Mouse (Mus musculus) bone marrow, adult 2 months (tissue): ENCODE measurements around the gene Prl8a8. TPM values are rescaled to one million over a fixed set of nuclear protein-coding genes. Genes with fewer than 3 reads are reported as not detected.

Experiments used
- H3K27ac ChIP-seq: fragments of 200-500 bp; 2 replicates; pipeline ENCODE4 v1.5.1; 2012; ENCODE audit warnings: low read depth, mild to moderate bottlenecking, control low read depth, inconsistent platforms, low read length; ENCODE audit not compliant: control insufficient read depth, poor library complexity, insufficient read depth
- H3K4me1 ChIP-seq: fragments of 200-500 bp; 2 replicates; pipeline ENCODE4 v1.6.1; 2011; ENCODE audit warnings: low read length; ENCODE audit not compliant: control insufficient read depth, insufficient read depth
- H3K4me3 ChIP-seq: fragments of 200-500 bp; replicated peaks from 2 replicates; pipeline ENCODE3; 2011; ENCODE audit warnings: mild to moderate bottlenecking, low read depth, low read length, control low read depth; ENCODE audit not compliant: control insufficient read depth
- CTCF ChIP-seq: fragments of 200-500 bp; IDR thresholded peaks from 2 replicates; pipeline ENCODE4 v1.5.1; 2011; ENCODE audit warnings: low read length, control low read depth; ENCODE audit not compliant: control insufficient read depth, insufficient read depth
- POLR2A ChIP-seq: fragments of 200-500 bp; IDR thresholded peaks from 2 replicates; pipeline ENCODE4 v1.6.1; 2011; ENCODE audit warnings: low read depth, mild to moderate bottlenecking, control low read depth, low read length, borderline replicate concordance; ENCODE audit not compliant: control insufficient read depth
- WGBS: fragments of 180-500 bp; shearing (Covaris S2); methylation state at CpG from one replicate; pipeline ENCODE4 v1.1.7; 2018; 5-methylcytosine and 5-hydroxymethylcytosine counted together
- polyA plus RNA-seq: library from polyadenylated mRNA; stranded (reverse); fragments of >200 nt; gene quantifications from 2 replicates; pipeline ENCODE4 v1.2.4, GENCODE M21; 2011; ENCODE audit warnings: low replicate concordance; ENCODE audit not compliant: missing spikeins, insufficient read depth, insufficient read length

Gene Prl8a8
- polyA plus RNA-seq, result not detected in 2 replicates

- TF ChIP-seq CTCF (no peak), POLR2A (no peak)
- 77% methylated on average over 4 of the region's 4 CpGs for WGBS
Measured at GRCm38 (mm10) chr13:27513117-27513516, at the start of gene Prl8a8. Gene Prl8a8, minus strand, starts transcription at chr13:27513217.

GRCm38 (mm10) chr13:27553336-27553735 lies 40.3 kb upstream of the Prl8a8 start:
- H3K27ac ChIP-seq, result no peak overlapping the region
- H3K4me3 ChIP-seq, result no peak overlapping the region
- TF ChIP-seq POLR2A, result no peak
- no peak for TF ChIP-seq CTCF
- H3K4me1 ChIP-seq, result no peaks in the 10 kb centered on the region

More at GRCm38 (mm10) chr13:27513117-27513516, at the start of gene Prl8a8:
- Histone ChIP-seq H3K4me3 (no peak within 1 kb of the TSS), H3K27ac (no peak within 1 kb of the TSS), H3K4me1 (no peaks in the 10 kb centered on the region)

DNA sequence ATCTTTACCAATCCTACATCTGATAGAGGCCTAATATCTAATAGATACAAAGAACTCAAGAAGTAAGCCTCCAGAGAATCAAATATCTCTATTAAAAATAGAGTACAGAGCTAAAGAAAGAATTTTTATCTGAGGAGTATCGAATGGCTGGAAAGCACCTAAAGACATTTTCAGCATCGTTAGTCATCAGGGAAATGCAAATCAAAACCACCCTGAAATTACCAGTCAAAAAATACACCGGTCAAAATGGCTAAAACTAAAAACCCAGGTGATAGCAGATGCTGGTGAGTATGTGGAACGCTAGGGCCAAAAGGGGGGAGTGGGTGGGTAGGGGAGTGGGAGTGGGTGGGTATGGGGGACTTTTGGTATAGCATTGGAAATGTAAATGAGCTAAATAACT lies 10.1 kb upstream of the Prl8a8 start:
- 72% methylated on average over 4 of the region's 4 CpGs for WGBS
- Histone ChIP-seq H3K4me1 (no peaks in the 10 kb centered on the region), H3K4me3 (no peak overlapping the region), H3K27ac (no peak overlapping the region)
- TF ChIP-seq CTCF, result no peak
- TF ChIP-seq POLR2A, result no peak

- Histone ChIP-seq H3K4me1 (no peaks in the 10 kb centered on the region), H3K27ac (no peak overlapping the region), H3K4me3 (no peak overlapping the region)
- whole genome bisulfite sequencing, result 86% methylated on average over 1 of the region's 1 CpGs
- no peak for TF ChIP-seq CTCF
- no peak for TF ChIP-seq POLR2A
Measured at GRCm38 (mm10) chr13:27507645-27508044, 5.4 kb downstream of the Prl8a8 start.

Other genes with a start within 250 kb of the Prl8a8 start
- gene Prl6a1, start 200.6 kb downstream of the Prl8a8 start, polyA plus RNA-seq, result not detected in 2 replicates
- gene Prl8a2, start 167.5 kb downstream of the Prl8a8 start, polyA plus RNA-seq, result not detected in 2 replicates
- not detected in 2 replicates for gene Prl2b1, start 122.4 kb downstream of the Prl8a8 start, polyA plus RNA-seq
- gene Prl8a6, start 74.5 kb downstream of the Prl8a8 start, polyA plus RNA-seq, result not detected in 2 replicates
- not detected in 2 replicates for gene Prl8a9, start 51.4 kb upstream of the Prl8a8 start, polyA plus RNA-seq
- gene Prl8a1, start 69.0 kb upstream of the Prl8a8 start, polyA plus RNA-seq, result not detected in 2 replicates
- not detected in 2 replicates for gene Prl7b1, start 97.4 kb upstream of the Prl8a8 start, polyA plus RNA-seq
- gene Prl7a1, start 129.3 kb upstream of the Prl8a8 start, polyA plus RNA-seq, result not detected in 2 replicates
- gene Prl7a2, start 154.8 kb upstream of the Prl8a8 start, polyA plus RNA-seq, result not detected in 2 replicates
- gene Prl7d1, start 203.5 kb upstream of the Prl8a8 start, polyA plus RNA-seq, result not detected in 2 replicates